Mouse (Mus musculus): ENCODE measurements around the gene Atp9a. TPM values are rescaled to one million over a fixed set of nuclear protein-coding genes. Genes with fewer than 3 reads are reported as not detected.

Atp9a gene
- polyA plus RNA-seq, 1 experiment from 2014 or later: 19.5 TPM

GRCm38 (mm10) chr2:168656569-168657308, 85.5 kb downstream of the Atp9a start:
- Histone ChIP-seq H3K36me3 (ENCODE audit: insufficient read depth, low read length) (no peaks in the 10 kb centered on the region), H3K27ac (ENCODE audit: low read length) (no peak overlapping the region), H3K4me3 (ENCODE audit: low read depth, low read length) (no peak overlapping the region), H3K4me1 (ENCODE audit: insufficient read depth, low read depth, low read length) (0 out of 2 replicates have a peak, but pooled peaks cover 4% of the 10 kb centered on the region), H3K9ac (replicated peaks; ENCODE audit: low read depth) (no peak overlapping the region), H3K9me3 (ENCODE audit: low read length) (no peaks in the 10 kb centered on the region), H3K4me2 (replicated peaks; ENCODE audit: low read depth, low read length) (no peak overlapping the region), H3K27me3 (replicated peaks; ENCODE audit: insufficient read depth, low read length) (no peaks in the 10 kb centered on the region)
- no peak for TF ChIP-seq CTCF (IDR thresholded peaks at IDR 0.05)
- peak; percentile 89 for TF ChIP-seq EP300 (IDR thresholded peaks at IDR 0.05)
- ATAC-seq: peak; percentile 75
- peak; percentile 65 for DNase-seq (ENCODE audit: low spot score)
- WGBS: 40% methylated on average over 16 of the region's 16 CpGs

GRCm38 (mm10) chr2:168654983-168655669, 87.1 kb downstream of the Atp9a start:
- no peak for DNase-seq (ENCODE audit: low spot score)
- 56% methylated on average over 17 of the region's 17 CpGs for WGBS
- no peaks in the 10 kb centered on the region for H3K27me3 ChIP-seq (replicated peaks; ENCODE audit: insufficient read depth, low read length)
- H3K4me1 ChIP-seq (ENCODE audit: insufficient read depth, low read depth, low read length): 0 out of 2 replicates have a peak, but pooled peaks cover 4% of the 10 kb centered on the region
- H3K27ac ChIP-seq (ENCODE audit: low read length): no peak overlapping the region
- H3K9me3 ChIP-seq (ENCODE audit: low read length): no peaks in the 10 kb centered on the region
- no peak; the same call in 1 of the 2 replicates for ATAC-seq
- H3K36me3 ChIP-seq (ENCODE audit: insufficient read depth, low read length): no peaks in the 10 kb centered on the region
- H3K4me2 ChIP-seq (replicated peaks; ENCODE audit: low read depth, low read length): no peak overlapping the region
- H3K9ac ChIP-seq (replicated peaks; ENCODE audit: low read depth): no peak overlapping the region
- H3K4me3 ChIP-seq (ENCODE audit: low read depth, low read length): no peak overlapping the region
- TF ChIP-seq CTCF (IDR thresholded peaks at IDR 0.05): peak; percentile 45
- TF ChIP-seq EP300 (IDR thresholded peaks at IDR 0.05): no peak

- H3K4me3 ChIP-seq (ENCODE audit: low read depth, low read length): no peak overlapping the region
- H3K27me3 ChIP-seq (replicated peaks; ENCODE audit: insufficient read depth, low read length): no peaks in the 10 kb centered on the region
- H3K4me2 ChIP-seq (replicated peaks; ENCODE audit: low read depth, low read length): no peak overlapping the region
- no peak overlapping the region for H3K9ac ChIP-seq (replicated peaks; ENCODE audit: low read depth)
- no peak overlapping the region for H3K27ac ChIP-seq (ENCODE audit: low read length)
- WGBS: 55% methylated on average over 9 of the region's 9 CpGs
- H3K9me3 ChIP-seq (ENCODE audit: low read length): no peaks in the 10 kb centered on the region
- no peaks in the 10 kb centered on the region for H3K36me3 ChIP-seq (ENCODE audit: insufficient read depth, low read length)
- TF ChIP-seq CTCF (IDR thresholded peaks at IDR 0.05) (no peak), EP300 (IDR thresholded peaks at IDR 0.05) (no peak)
- H3K4me1 ChIP-seq (ENCODE audit: insufficient read depth, low read depth, low read length): 0 out of 2 replicates have a peak, but pooled peaks cover 4% of the 10 kb centered on the region
- DNase-seq (ENCODE audit: low spot score) (no peak), ATAC-seq (no peak)
Observed at GRCm38 (mm10) chr2:168654482-168654881, 87.7 kb downstream of the Atp9a start.

GRCm38 (mm10) chr2:168651757-168652156, 90.5 kb downstream of the Atp9a start:
- Histone ChIP-seq H3K4me2 (replicated peaks; ENCODE audit: low read depth, low read length) (no peak overlapping the region), H3K4me3 (ENCODE audit: low read depth, low read length) (no peak overlapping the region), H3K27ac (ENCODE audit: low read length) (no peak overlapping the region), H3K4me1 (ENCODE audit: insufficient read depth, low read depth, low read length) (0 out of 2 replicates have a peak, but pooled peaks cover 4% of the 10 kb centered on the region), H3K9ac (replicated peaks; ENCODE audit: low read depth) (no peak overlapping the region), H3K9me3 (ENCODE audit: low read length) (no peaks in the 10 kb centered on the region), H3K36me3 (ENCODE audit: insufficient read depth, low read length) (peaks cover 5% of the 10 kb centered on the region), H3K27me3 (replicated peaks; ENCODE audit: insufficient read depth, low read length) (no peaks in the 10 kb centered on the region)
- ATAC-seq (no peak), DNase-seq (ENCODE audit: low spot score) (no peak)
- TF ChIP-seq CTCF (IDR thresholded peaks at IDR 0.05) (peak; percentile 68), EP300 (IDR thresholded peaks at IDR 0.05) (no peak)
- 49% methylated on average over 7 of the region's 7 CpGs for WGBS

GRCm38 (mm10) chr2:168648171-168648570, 94.0 kb downstream of the Atp9a start:
- Histone ChIP-seq H3K27ac (ENCODE audit: low read length) (no peak overlapping the region), H3K9ac (replicated peaks; ENCODE audit: low read depth) (no peak overlapping the region), H3K9me3 (ENCODE audit: low read length) (no peaks in the 10 kb centered on the region), H3K27me3 (replicated peaks; ENCODE audit: insufficient read depth, low read length) (no peaks in the 10 kb centered on the region), H3K4me2 (replicated peaks; ENCODE audit: low read depth, low read length) (no peak overlapping the region), H3K36me3 (ENCODE audit: insufficient read depth, low read length) (peaks cover 5% of the 10 kb centered on the region), H3K4me3 (ENCODE audit: low read depth, low read length) (no peak overlapping the region), H3K4me1 (ENCODE audit: insufficient read depth, low read depth, low read length) (no peaks in the 10 kb centered on the region)
- ATAC-seq (no peak), DNase-seq (ENCODE audit: low spot score) (no peak)
- 72% methylated on average over 8 of the region's 8 CpGs for WGBS
- TF ChIP-seq CTCF (IDR thresholded peaks at IDR 0.05): no peak
- no peak for TF ChIP-seq EP300 (IDR thresholded peaks at IDR 0.05)

GRCm38 (mm10) chr2:168644855-168645254, 97.4 kb downstream of the Atp9a start:
- no peak for ATAC-seq
- DNase-seq (ENCODE audit: low spot score): no peak
- TF ChIP-seq CTCF (IDR thresholded peaks at IDR 0.05): no peak
- Histone ChIP-seq H3K4me2 (replicated peaks; ENCODE audit: low read depth, low read length) (no peak overlapping the region), H3K4me1 (ENCODE audit: insufficient read depth, low read depth, low read length) (no peaks in the 10 kb centered on the region), H3K9ac (replicated peaks; ENCODE audit: low read depth) (no peak overlapping the region), H3K4me3 (ENCODE audit: low read depth, low read length) (no peak overlapping the region), H3K27me3 (replicated peaks; ENCODE audit: insufficient read depth, low read length) (no peaks in the 10 kb centered on the region), H3K9me3 (ENCODE audit: low read length) (no peaks in the 10 kb centered on the region), H3K36me3 (ENCODE audit: insufficient read depth, low read length) (peaks cover 5% of the 10 kb centered on the region), H3K27ac (ENCODE audit: low read length) (no peak overlapping the region)
- WGBS: 78% methylated on average over 6 of the region's 6 CpGs
